Mouse (Mus musculus): ENCODE data around the gene Fkbp1a. TPM values are rescaled to one million over a fixed set of nuclear protein-coding genes. Genes with fewer than 3 reads are reported as not detected.

Fkbp1a gene
- polyA plus RNA-seq, 1 experiment from 2014 or later: 610 TPM

GRCm38 (mm10) chr2:151580945-151581344 lies 38.7 kb downstream of the Fkbp1a start:
- H3K27ac ChIP-seq (ENCODE audit: low read depth, low read length): no peak overlapping the region
- 0 out of 2 replicates have a peak, but pooled peaks cover 2% of the 10 kb centered on the region for H3K4me1 ChIP-seq (replicated peaks; ENCODE audit: control insufficient read depth, insufficient read depth, low read length)
- no peak for DNase-seq (ENCODE audit: low spot score)
- no peaks in the 10 kb centered on the region for H3K36me3 ChIP-seq (ENCODE audit: control insufficient read depth, insufficient read depth, low read length)
- no peaks in the 10 kb centered on the region for H3K9me3 ChIP-seq (ENCODE audit: control insufficient read depth, low read length)
- H3K4me2 ChIP-seq (replicated peaks; ENCODE audit: low read depth, low read length): no peak overlapping the region
- H3K27me3 ChIP-seq (ENCODE audit: control insufficient read depth, insufficient read depth, low read length): no peaks in the 10 kb centered on the region
- ATAC-seq (ENCODE audit: low FRiP score): no peak
- no peak overlapping the region for H3K4me3 ChIP-seq (ENCODE audit: low read depth, low read length)
- 100% methylated on average over 1 of the region's 1 CpGs for WGBS
- H3K9ac ChIP-seq (ENCODE audit: low read depth, low read length): no peak overlapping the region

- no peak overlapping the region for H3K4me3 ChIP-seq (ENCODE audit: low read depth, low read length)
- WGBS: 77% methylated on average over 3 of the region's 3 CpGs
- ATAC-seq (ENCODE audit: low FRiP score) (no peak), DNase-seq (ENCODE audit: low spot score) (no peak)
- H3K27me3 ChIP-seq (ENCODE audit: control insufficient read depth, insufficient read depth, low read length): no peaks in the 10 kb centered on the region
- no peak overlapping the region for H3K9ac ChIP-seq (ENCODE audit: low read depth, low read length)
- no peak overlapping the region for H3K27ac ChIP-seq (ENCODE audit: low read depth, low read length)
- no peak overlapping the region for H3K4me2 ChIP-seq (replicated peaks; ENCODE audit: low read depth, low read length)
- no peaks in the 10 kb centered on the region for H3K9me3 ChIP-seq (ENCODE audit: control insufficient read depth, low read length)
- no peaks in the 10 kb centered on the region for H3K36me3 ChIP-seq (ENCODE audit: control insufficient read depth, insufficient read depth, low read length)
- no peaks in the 10 kb centered on the region for H3K4me1 ChIP-seq (replicated peaks; ENCODE audit: control insufficient read depth, insufficient read depth, low read length)
These were observed 43.7 kb downstream of the Fkbp1a start for GRCm38 (mm10) chr2:151585934-151586333.

- Histone ChIP-seq H3K4me2 (replicated peaks; ENCODE audit: low read depth, low read length) (no peak overlapping the region), H3K27me3 (ENCODE audit: control insufficient read depth, insufficient read depth, low read length) (no peaks in the 10 kb centered on the region), H3K4me3 (ENCODE audit: low read depth, low read length) (no peak overlapping the region), H3K9me3 (ENCODE audit: control insufficient read depth, low read length) (no peaks in the 10 kb centered on the region), H3K9ac (ENCODE audit: low read depth, low read length) (no peak overlapping the region), H3K36me3 (ENCODE audit: control insufficient read depth, insufficient read depth, low read length) (no peaks in the 10 kb centered on the region), H3K27ac (ENCODE audit: low read depth, low read length) (no peak overlapping the region), H3K4me1 (replicated peaks; ENCODE audit: control insufficient read depth, insufficient read depth, low read length) (no peaks in the 10 kb centered on the region)
- WGBS: 85% methylated on average over 1 of the region's 1 CpGs
- ATAC-seq (ENCODE audit: low FRiP score) (no peak), DNase-seq (ENCODE audit: low spot score) (no peak)
These were observed 44.5 kb downstream of the Fkbp1a start for GRCm38 (mm10) chr2:151586807-151587206.

- 80% methylated on average over 9 of the region's 9 CpGs for WGBS
- DNase-seq (ENCODE audit: low spot score) (no peak), ATAC-seq (ENCODE audit: low FRiP score) (no peak)
- no peak overlapping the region for H3K4me2 ChIP-seq (replicated peaks; ENCODE audit: low read depth, low read length)
- no peaks in the 10 kb centered on the region for H3K27me3 ChIP-seq (ENCODE audit: control insufficient read depth, insufficient read depth, low read length)
- no peaks in the 10 kb centered on the region for H3K4me1 ChIP-seq (replicated peaks; ENCODE audit: control insufficient read depth, insufficient read depth, low read length)
- H3K27ac ChIP-seq (ENCODE audit: low read depth, low read length): no peak overlapping the region
- H3K4me3 ChIP-seq (ENCODE audit: low read depth, low read length): no peak overlapping the region
- H3K9ac ChIP-seq (ENCODE audit: low read depth, low read length): no peak overlapping the region
- no peaks in the 10 kb centered on the region for H3K36me3 ChIP-seq (ENCODE audit: control insufficient read depth, insufficient read depth, low read length)
- H3K9me3 ChIP-seq (ENCODE audit: control insufficient read depth, low read length): no peaks in the 10 kb centered on the region
These were observed 45.0 kb downstream of the Fkbp1a start for GRCm38 (mm10) chr2:151587306-151587705.

GRCm38 (mm10) chr2:151598068-151598467 lies 55.8 kb downstream of the Fkbp1a start:
- Histone ChIP-seq H3K4me3 (ENCODE audit: low read depth, low read length) (no peak overlapping the region), H3K27me3 (ENCODE audit: control insufficient read depth, insufficient read depth, low read length) (no peaks in the 10 kb centered on the region), H3K4me2 (replicated peaks; ENCODE audit: low read depth, low read length) (no peak overlapping the region), H3K9me3 (ENCODE audit: control insufficient read depth, low read length) (no peaks in the 10 kb centered on the region), H3K9ac (ENCODE audit: low read depth, low read length) (no peak overlapping the region), H3K36me3 (ENCODE audit: control insufficient read depth, insufficient read depth, low read length) (no peaks in the 10 kb centered on the region), H3K4me1 (replicated peaks; ENCODE audit: control insufficient read depth, insufficient read depth, low read length) (no peaks in the 10 kb centered on the region; the same call in 1 of the 2 replicates), H3K27ac (ENCODE audit: low read depth, low read length) (no peak overlapping the region)
- WGBS: 80% methylated on average over 2 of the region's 2 CpGs
- DNase-seq (ENCODE audit: low spot score) (no peak), ATAC-seq (ENCODE audit: low FRiP score) (no peak)

- no peaks in the 10 kb centered on the region for H3K9me3 ChIP-seq (ENCODE audit: control insufficient read depth, low read length)
- 91% methylated on average over 4 of the region's 4 CpGs for WGBS
- no peak overlapping the region for H3K4me2 ChIP-seq (replicated peaks; ENCODE audit: low read depth, low read length)
- H3K27me3 ChIP-seq (ENCODE audit: control insufficient read depth, insufficient read depth, low read length): no peaks in the 10 kb centered on the region
- no peaks in the 10 kb centered on the region for H3K36me3 ChIP-seq (ENCODE audit: control insufficient read depth, insufficient read depth, low read length)
- ATAC-seq (ENCODE audit: low FRiP score): no peak
- DNase-seq (ENCODE audit: low spot score): no peak
- no peak overlapping the region for H3K27ac ChIP-seq (ENCODE audit: low read depth, low read length)
- no peak overlapping the region for H3K9ac ChIP-seq (ENCODE audit: low read depth, low read length)
- H3K4me3 ChIP-seq (ENCODE audit: low read depth, low read length): no peak overlapping the region
- peaks cover 8% of the 10 kb centered on the region; the same call in 1 of the 2 replicates for H3K4me1 ChIP-seq (replicated peaks; ENCODE audit: control insufficient read depth, insufficient read depth, low read length)
These were observed 59.8 kb downstream of the Fkbp1a start for GRCm38 (mm10) chr2:151602106-151602505.

GRCm38 (mm10) chr2:151603630-151604029 lies 61.3 kb downstream of the Fkbp1a start:
- Histone ChIP-seq H3K4me3 (ENCODE audit: low read depth, low read length) (no peak overlapping the region), H3K4me1 (replicated peaks; ENCODE audit: control insufficient read depth, insufficient read depth, low read length) (peaks cover 8% of the 10 kb centered on the region; the same call in 1 of the 2 replicates), H3K4me2 (replicated peaks; ENCODE audit: low read depth, low read length) (no peak overlapping the region), H3K9ac (ENCODE audit: low read depth, low read length) (no peak overlapping the region), H3K27ac (ENCODE audit: low read depth, low read length) (peak overlapping the region; percentile 72), H3K27me3 (ENCODE audit: control insufficient read depth, insufficient read depth, low read length) (no peaks in the 10 kb centered on the region), H3K36me3 (ENCODE audit: control insufficient read depth, insufficient read depth, low read length) (no peaks in the 10 kb centered on the region), H3K9me3 (ENCODE audit: control insufficient read depth, low read length) (no peaks in the 10 kb centered on the region)
- ATAC-seq (ENCODE audit: low FRiP score) (peak; percentile 93), DNase-seq (ENCODE audit: low spot score) (peak; percentile 66)
- 18% methylated on average over 4 of the region's 4 CpGs for WGBS

- peaks cover 8% of the 10 kb centered on the region; the same call in 1 of the 2 replicates for H3K4me1 ChIP-seq (replicated peaks; ENCODE audit: control insufficient read depth, insufficient read depth, low read length)
- WGBS: 59% methylated on average over 9 of the region's 11 CpGs
- ATAC-seq (ENCODE audit: low FRiP score) (peak; percentile 20; the same call in 1 of the 2 replicates), DNase-seq (ENCODE audit: low spot score) (peak; percentile 30)
- no peaks in the 10 kb centered on the region for H3K36me3 ChIP-seq (ENCODE audit: control insufficient read depth, insufficient read depth, low read length)
- no peaks in the 10 kb centered on the region for H3K27me3 ChIP-seq (ENCODE audit: control insufficient read depth, insufficient read depth, low read length)
- no peak overlapping the region for H3K9ac ChIP-seq (ENCODE audit: low read depth, low read length)
- H3K4me3 ChIP-seq (ENCODE audit: low read depth, low read length): no peak overlapping the region
- no peaks in the 10 kb centered on the region for H3K9me3 ChIP-seq (ENCODE audit: control insufficient read depth, low read length)
- H3K27ac ChIP-seq (ENCODE audit: low read depth, low read length): peak overlapping the region; percentile 24; the same call in 1 of the 2 replicates
- no peak overlapping the region for H3K4me2 ChIP-seq (replicated peaks; ENCODE audit: low read depth, low read length)
These were observed 63.2 kb downstream of the Fkbp1a start for GRCm38 (mm10) chr2:151605437-151605987.

- DNase-seq (ENCODE audit: low spot score) (no peak), ATAC-seq (ENCODE audit: low FRiP score) (no peak)
- no peaks in the 10 kb centered on the region for H3K27me3 ChIP-seq (ENCODE audit: control insufficient read depth, insufficient read depth, low read length)
These were observed 66.2 kb downstream of the Fkbp1a start for GRCm38 (mm10) chr2:151608435-151608834.

More at GRCm38 (mm10) chr2:151608435-151608834, 66.2 kb downstream of the Fkbp1a start:
- peaks cover 8% of the 10 kb centered on the region; the same call in 1 of the 2 replicates for H3K4me1 ChIP-seq (replicated peaks; ENCODE audit: control insufficient read depth, insufficient read depth, low read length)
- WGBS: 63% methylated on average over 1 of the region's 1 CpGs
- no peaks in the 10 kb centered on the region for H3K9me3 ChIP-seq (ENCODE audit: control insufficient read depth, low read length)
- no peak overlapping the region for H3K9ac ChIP-seq (ENCODE audit: low read depth, low read length)
- no peaks in the 10 kb centered on the region for H3K36me3 ChIP-seq (ENCODE audit: control insufficient read depth, insufficient read depth, low read length)
- H3K27ac ChIP-seq (ENCODE audit: low read depth, low read length): no peak overlapping the region
- H3K4me2 ChIP-seq (replicated peaks; ENCODE audit: low read depth, low read length): no peak overlapping the region
- H3K4me3 ChIP-seq (ENCODE audit: low read depth, low read length): no peak overlapping the region

All from hindbrain, embryonic 11.5 days (tissue).